Mouse (Mus musculus): ENCODE measurements around the gene Heatr3. TPM values are rescaled to one million over a fixed set of nuclear protein-coding genes. Genes with fewer than 3 reads are reported as not detected.

The Heatr3 gene
- polyA plus RNA-seq, 1 experiment from 2014 or later, result 13.5 TPM

GRCm38 (mm10) chr8:88175264-88175663 lies 37.6 kb downstream of the Heatr3 start:
- H3K4me2 ChIP-seq (replicated peaks; ENCODE audit: low read depth, low read length), result no peak overlapping the region
- H3K27me3 ChIP-seq (replicated peaks; ENCODE audit: insufficient read depth, low read length), result no peaks in the 10 kb centered on the region
- TF ChIP-seq EP300 (IDR thresholded peaks at IDR 0.05), result no peak
- TF ChIP-seq CTCF (IDR thresholded peaks at IDR 0.05), result no peak
- no peak overlapping the region for H3K4me3 ChIP-seq (ENCODE audit: low read depth, low read length)
- ATAC-seq (no peak), DNase-seq (ENCODE audit: low spot score) (no peak)
- H3K36me3 ChIP-seq (ENCODE audit: insufficient read depth, low read length), result peaks cover 7% of the 10 kb centered on the region; the same call in 1 of the 2 replicates
- WGBS, result 75% methylated on average over 7 of the region's 7 CpGs
- no peaks in the 10 kb centered on the region for H3K4me1 ChIP-seq (ENCODE audit: insufficient read depth, low read depth, low read length)
- no peak overlapping the region for H3K9ac ChIP-seq (replicated peaks; ENCODE audit: low read depth)
- no peaks in the 10 kb centered on the region for H3K9me3 ChIP-seq (ENCODE audit: low read length)
- H3K27ac ChIP-seq (ENCODE audit: low read length), result no peak overlapping the region

GRCm38 (mm10) chr8:88177291-88177690 lies 39.6 kb downstream of the Heatr3 start:
- H3K36me3 ChIP-seq (ENCODE audit: insufficient read depth, low read length), result no peaks in the 10 kb centered on the region
- H3K9ac ChIP-seq (replicated peaks; ENCODE audit: low read depth), result no peak overlapping the region
- no peak overlapping the region for H3K4me3 ChIP-seq (ENCODE audit: low read depth, low read length)
- no peak for ATAC-seq
- H3K27me3 ChIP-seq (replicated peaks; ENCODE audit: insufficient read depth, low read length), result no peaks in the 10 kb centered on the region
- no peaks in the 10 kb centered on the region for H3K9me3 ChIP-seq (ENCODE audit: low read length)
- TF ChIP-seq EP300 (IDR thresholded peaks at IDR 0.05) (no peak), CTCF (IDR thresholded peaks at IDR 0.05) (no peak)
- no peaks in the 10 kb centered on the region for H3K4me1 ChIP-seq (ENCODE audit: insufficient read depth, low read depth, low read length)
- H3K4me2 ChIP-seq (replicated peaks; ENCODE audit: low read depth, low read length), result no peak overlapping the region
- no peak overlapping the region for H3K27ac ChIP-seq (ENCODE audit: low read length)
- WGBS, result 77% methylated on average over 8 of the region's 8 CpGs
- DNase-seq (ENCODE audit: low spot score), result no peak

- H3K4me3 ChIP-seq (ENCODE audit: low read depth, low read length), result no peak overlapping the region
- no peaks in the 10 kb centered on the region for H3K27me3 ChIP-seq (replicated peaks; ENCODE audit: insufficient read depth, low read length)
- ATAC-seq (no peak), DNase-seq (ENCODE audit: low spot score) (no peak)
- H3K4me1 ChIP-seq (ENCODE audit: insufficient read depth, low read depth, low read length), result no peaks in the 10 kb centered on the region
- TF ChIP-seq EP300 (IDR thresholded peaks at IDR 0.05) (no peak), CTCF (IDR thresholded peaks at IDR 0.05) (no peak)
- H3K4me2 ChIP-seq (replicated peaks; ENCODE audit: low read depth, low read length), result no peak overlapping the region
- H3K36me3 ChIP-seq (ENCODE audit: insufficient read depth, low read length), result no peaks in the 10 kb centered on the region
- H3K9ac ChIP-seq (replicated peaks; ENCODE audit: low read depth), result no peak overlapping the region
- no peak overlapping the region for H3K27ac ChIP-seq (ENCODE audit: low read length)
- no peaks in the 10 kb centered on the region for H3K9me3 ChIP-seq (ENCODE audit: low read length)
- WGBS, result 71% methylated on average over 2 of the region's 2 CpGs
These were observed 45.5 kb downstream of the Heatr3 start for GRCm38 (mm10) chr8:88183121-88183520.

- Histone ChIP-seq H3K27me3 (replicated peaks; ENCODE audit: insufficient read depth, low read length) (no peaks in the 10 kb centered on the region), H3K4me1 (ENCODE audit: insufficient read depth, low read depth, low read length) (no peaks in the 10 kb centered on the region), H3K9me3 (ENCODE audit: low read length) (no peaks in the 10 kb centered on the region), H3K9ac (replicated peaks; ENCODE audit: low read depth) (no peak overlapping the region), H3K27ac (ENCODE audit: low read length) (no peak overlapping the region), H3K4me2 (replicated peaks; ENCODE audit: low read depth, low read length) (no peak overlapping the region), H3K36me3 (ENCODE audit: insufficient read depth, low read length) (no peaks in the 10 kb centered on the region), H3K4me3 (ENCODE audit: low read depth, low read length) (no peak overlapping the region)
- WGBS, result 86% methylated on average over 1 of the region's 1 CpGs
- no peak for TF ChIP-seq EP300 (IDR thresholded peaks at IDR 0.05)
- no peak for TF ChIP-seq CTCF (IDR thresholded peaks at IDR 0.05)
- DNase-seq (ENCODE audit: low spot score), result no peak
- ATAC-seq, result no peak
These were observed 47.3 kb downstream of the Heatr3 start for GRCm38 (mm10) chr8:88184914-88185313.

GRCm38 (mm10) chr8:88185716-88186115 lies 48.1 kb downstream of the Heatr3 start:
- H3K9ac ChIP-seq (replicated peaks; ENCODE audit: low read depth), result no peak overlapping the region
- H3K36me3 ChIP-seq (ENCODE audit: insufficient read depth, low read length), result no peaks in the 10 kb centered on the region
- no peaks in the 10 kb centered on the region for H3K9me3 ChIP-seq (ENCODE audit: low read length)
- no peak for TF ChIP-seq EP300 (IDR thresholded peaks at IDR 0.05)
- TF ChIP-seq CTCF (IDR thresholded peaks at IDR 0.05), result no peak
- H3K27me3 ChIP-seq (replicated peaks; ENCODE audit: insufficient read depth, low read length), result no peaks in the 10 kb centered on the region
- H3K4me3 ChIP-seq (ENCODE audit: low read depth, low read length), result no peak overlapping the region
- no peak overlapping the region for H3K4me2 ChIP-seq (replicated peaks; ENCODE audit: low read depth, low read length)
- WGBS, result 78% methylated on average over 6 of the region's 6 CpGs
- H3K27ac ChIP-seq (ENCODE audit: low read length), result no peak overlapping the region
- no peaks in the 10 kb centered on the region for H3K4me1 ChIP-seq (ENCODE audit: insufficient read depth, low read depth, low read length)
- no peak for DNase-seq (ENCODE audit: low spot score)
- ATAC-seq, result no peak

- Histone ChIP-seq H3K9ac (replicated peaks; ENCODE audit: low read depth) (no peak overlapping the region), H3K36me3 (ENCODE audit: insufficient read depth, low read length) (no peaks in the 10 kb centered on the region), H3K4me1 (ENCODE audit: insufficient read depth, low read depth, low read length) (peaks cover 11% of the 10 kb centered on the region; the same call in 1 of the 2 replicates), H3K4me3 (ENCODE audit: low read depth, low read length) (no peak overlapping the region), H3K4me2 (replicated peaks; ENCODE audit: low read depth, low read length) (no peak overlapping the region), H3K27me3 (replicated peaks; ENCODE audit: insufficient read depth, low read length) (no peaks in the 10 kb centered on the region), H3K9me3 (ENCODE audit: low read length) (no peaks in the 10 kb centered on the region), H3K27ac (ENCODE audit: low read length) (no peak overlapping the region)
- TF ChIP-seq EP300 (IDR thresholded peaks at IDR 0.05), result no peak
- no peak for TF ChIP-seq CTCF (IDR thresholded peaks at IDR 0.05)
- no peak for DNase-seq (ENCODE audit: low spot score)
- 39% methylated on average over 3 of the region's 3 CpGs for whole genome bisulfite sequencing
- no peak for ATAC-seq
These were observed 59.7 kb downstream of the Heatr3 start for GRCm38 (mm10) chr8:88197328-88197727.

- no peaks in the 10 kb centered on the region for H3K36me3 ChIP-seq (ENCODE audit: insufficient read depth, low read length)
- H3K4me3 ChIP-seq (ENCODE audit: low read depth, low read length), result peak overlapping the region; percentile 89
- H3K9ac ChIP-seq (replicated peaks; ENCODE audit: low read depth), result peak overlapping the region; percentile 54
- H3K4me1 ChIP-seq (ENCODE audit: insufficient read depth, low read depth, low read length), result peaks cover 11% of the 10 kb centered on the region; the same call in 1 of the 2 replicates
- DNase-seq (ENCODE audit: low spot score), result peak; percentile 34
- H3K4me2 ChIP-seq (replicated peaks; ENCODE audit: low read depth, low read length), result peak overlapping the region; percentile 94
- WGBS, result under 1% methylated on average over 10 of the region's 10 CpGs
- TF ChIP-seq CTCF (IDR thresholded peaks at IDR 0.05), result no peak; the same call in 1 of the 2 replicates
- TF ChIP-seq EP300 (IDR thresholded peaks at IDR 0.05), result peak; percentile 34; the same call in 1 of the 2 replicates
- no peaks in the 10 kb centered on the region for H3K9me3 ChIP-seq (ENCODE audit: low read length)
- H3K27me3 ChIP-seq (replicated peaks; ENCODE audit: insufficient read depth, low read length), result no peaks in the 10 kb centered on the region
- peak overlapping the region; percentile 96 for H3K27ac ChIP-seq (ENCODE audit: low read length)
- no peak for ATAC-seq
These were observed 60.9 kb downstream of the Heatr3 start for GRCm38 (mm10) chr8:88198551-88198944.

Data from lung, postnatal 0 days (tissue).